ENCODE assay signal across 1 mouse cellular context in the genomic region with DNA sequence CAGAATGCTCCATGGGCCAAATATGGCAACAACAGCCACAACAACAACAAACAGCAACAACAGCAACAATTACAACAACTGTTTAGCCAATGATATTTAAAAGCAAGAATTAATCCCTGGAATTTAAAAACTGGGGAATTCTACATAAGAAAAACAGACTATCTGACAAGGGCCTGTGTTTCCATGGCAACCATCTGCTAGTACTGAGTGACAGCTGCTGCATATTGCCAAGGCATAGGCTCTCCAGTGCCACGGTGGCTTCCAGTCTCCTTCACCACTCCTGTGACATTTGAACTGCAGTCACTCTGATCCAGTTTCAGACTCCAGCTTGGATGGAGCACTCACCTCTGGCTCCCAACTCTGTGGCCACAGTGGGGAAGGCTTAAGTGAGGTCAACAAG.
TF ChIP-seq lines count a peak whose summit lies in the region.

No protein-coding gene starts in this region.

TF ChIP-seq in MEL, 35 proteins besides CTCF, POLR2A, EP300 and RAD21 (continued from another document):
- TF ChIP-seq MYC (IDR thresholded peaks at IDR 0.05; ENCODE audit: low read depth, low read length) (no peak), KAT2A (conservative IDR thresholded peaks at IDR 0.05; ENCODE audit: low read depth, low read length) (no peak), RCOR1 (IDR thresholded peaks at IDR 0.05; ENCODE audit: low read depth, low read length) (no peak), MAFK (IDR thresholded peaks at IDR 0.05; ENCODE audit: borderline replicate concordance, low read depth, low read length) (no peak), GATA1 (IDR thresholded peaks at IDR 0.05; ENCODE audit: low read depth, low read length) (no peak), ELF1 (IDR thresholded peaks at IDR 0.05; ENCODE audit: low read depth, low read length) (no peak)
